Mouse (Mus musculus): ENCODE measurements around the gene Stx12. TPM values are rescaled to one million over a fixed set of nuclear protein-coding genes. Genes with fewer than 3 reads are reported as not detected.

Stx12 gene
- polyA plus RNA-seq, 1 experiment, result 4.9 TPM

GRCm38 (mm10) chr4:132905843-132906360 is 21.6 kb upstream of the Stx12 start:
- TF ChIP-seq GATA1 (IDR thresholded peaks at IDR 0.05; ENCODE audit: borderline replicate concordance, low read length), result no peak
- no peak for TF ChIP-seq FLI1 (IDR thresholded peaks at IDR 0.05; ENCODE audit: low read length)
- Histone ChIP-seq H3K36me3 (replicated peaks; ENCODE audit: low read length) (peaks cover 88% of the 10 kb centered on the region), H3K4me3 (replicated peaks) (no peak overlapping the region), H3K4me1 (peaks cover 17% of the 10 kb centered on the region), H3K9me3 (no peaks in the 10 kb centered on the region), H3K27me3 (replicated peaks) (no peaks in the 10 kb centered on the region)

GRCm38 (mm10) chr4:132904765-132905309 is 20.5 kb upstream of the Stx12 start:
- H3K4me3 ChIP-seq (replicated peaks), result no peak overlapping the region
- no peaks in the 10 kb centered on the region for H3K27me3 ChIP-seq (replicated peaks)
- TF ChIP-seq GATA1 (IDR thresholded peaks at IDR 0.05; ENCODE audit: borderline replicate concordance, low read length), result no peak
- no peak for TF ChIP-seq FLI1 (IDR thresholded peaks at IDR 0.05; ENCODE audit: low read length)
- H3K36me3 ChIP-seq (replicated peaks; ENCODE audit: low read length), result peaks cover 83% of the 10 kb centered on the region
- peaks cover 17% of the 10 kb centered on the region for H3K4me1 ChIP-seq
- no peaks in the 10 kb centered on the region for H3K9me3 ChIP-seq

- H3K9me3 ChIP-seq, result no peaks in the 10 kb centered on the region
- peaks cover 77% of the 10 kb centered on the region for H3K36me3 ChIP-seq (replicated peaks; ENCODE audit: low read length)
- H3K4me1 ChIP-seq, result peaks cover 17% of the 10 kb centered on the region
- H3K4me3 ChIP-seq (replicated peaks), result no peak overlapping the region
- no peaks in the 10 kb centered on the region for H3K27me3 ChIP-seq (replicated peaks)
- TF ChIP-seq FLI1 (IDR thresholded peaks at IDR 0.05; ENCODE audit: low read length) (no peak), GATA1 (IDR thresholded peaks at IDR 0.05; ENCODE audit: borderline replicate concordance, low read length) (no peak)
Observed at GRCm38 (mm10) chr4:132904071-132904470, 19.8 kb upstream of the Stx12 start.

- Histone ChIP-seq H3K9me3 (no peaks in the 10 kb centered on the region), H3K4me3 (replicated peaks) (no peak overlapping the region), H3K36me3 (replicated peaks; ENCODE audit: low read length) (peaks cover 28% of the 10 kb centered on the region), H3K4me1 (peaks cover 30% of the 10 kb centered on the region), H3K27me3 (replicated peaks) (peaks cover 4% of the 10 kb centered on the region)
- TF ChIP-seq FLI1 (IDR thresholded peaks at IDR 0.05; ENCODE audit: low read length) (no peak), GATA1 (IDR thresholded peaks at IDR 0.05; ENCODE audit: borderline replicate concordance, low read length) (no peak)
Observed at GRCm38 (mm10) chr4:132898197-132898596, 13.9 kb upstream of the Stx12 start.

- H3K27me3 ChIP-seq (replicated peaks), result peaks cover 4% of the 10 kb centered on the region
- H3K36me3 ChIP-seq (replicated peaks; ENCODE audit: low read length), result no peaks in the 10 kb centered on the region
- no peak overlapping the region for H3K4me3 ChIP-seq (replicated peaks)
- H3K9me3 ChIP-seq, result no peaks in the 10 kb centered on the region
- no peak for TF ChIP-seq GATA1 (IDR thresholded peaks at IDR 0.05; ENCODE audit: borderline replicate concordance, low read length)
- no peak for TF ChIP-seq FLI1 (IDR thresholded peaks at IDR 0.05; ENCODE audit: low read length)
- H3K4me1 ChIP-seq, result peaks cover 33% of the 10 kb centered on the region
Observed at GRCm38 (mm10) chr4:132894402-132894801, 10.1 kb upstream of the Stx12 start.

GRCm38 (mm10) chr4:132884844-132885374 is 600 bp upstream of the Stx12 start:
- TF ChIP-seq FLI1 (IDR thresholded peaks at IDR 0.05; ENCODE audit: low read length), result no peak
- no peak for TF ChIP-seq GATA1 (IDR thresholded peaks at IDR 0.05; ENCODE audit: borderline replicate concordance, low read length)
- Histone ChIP-seq H3K4me3 (replicated peaks) (peak overlapping the region; percentile 92), H3K36me3 (replicated peaks; ENCODE audit: low read length) (peaks cover 25% of the 10 kb centered on the region), H3K9me3 (no peaks in the 10 kb centered on the region), H3K4me1 (peaks cover 47% of the 10 kb centered on the region), H3K27me3 (replicated peaks) (no peaks in the 10 kb centered on the region)

GRCm38 (mm10) chr4:132883561-132884063 is 697 bp downstream of the Stx12 start:
- H3K4me3 ChIP-seq (replicated peaks), result peak overlapping the region; percentile 92
- TF ChIP-seq GATA1 (IDR thresholded peaks at IDR 0.05; ENCODE audit: borderline replicate concordance, low read length), result no peak
- no peak for TF ChIP-seq FLI1 (IDR thresholded peaks at IDR 0.05; ENCODE audit: low read length)
- peaks cover 53% of the 10 kb centered on the region for H3K4me1 ChIP-seq
- peaks cover 36% of the 10 kb centered on the region for H3K36me3 ChIP-seq (replicated peaks; ENCODE audit: low read length)
- H3K27me3 ChIP-seq (replicated peaks), result no peaks in the 10 kb centered on the region
- H3K9me3 ChIP-seq, result no peaks in the 10 kb centered on the region

GRCm38 (mm10) chr4:132874363-132875097 is 9.8 kb downstream of the Stx12 start:
- Histone ChIP-seq H3K27me3 (replicated peaks) (no peaks in the 10 kb centered on the region), H3K4me1 (peaks cover 82% of the 10 kb centered on the region), H3K4me3 (replicated peaks) (peak overlapping the region; percentile 83), H3K9me3 (no peaks in the 10 kb centered on the region), H3K36me3 (replicated peaks; ENCODE audit: low read length) (peaks cover 69% of the 10 kb centered on the region)
- no peak for TF ChIP-seq FLI1 (IDR thresholded peaks at IDR 0.05; ENCODE audit: low read length)
- no peak for TF ChIP-seq GATA1 (IDR thresholded peaks at IDR 0.05; ENCODE audit: borderline replicate concordance, low read length)

- TF ChIP-seq GATA1 (IDR thresholded peaks at IDR 0.05; ENCODE audit: borderline replicate concordance, low read length) (peak; percentile 21; the same call in 1 of the 3 replicates), FLI1 (IDR thresholded peaks at IDR 0.05; ENCODE audit: low read length) (no peak)
- Histone ChIP-seq H3K9me3 (no peaks in the 10 kb centered on the region), H3K36me3 (replicated peaks; ENCODE audit: low read length) (peaks cover 70% of the 10 kb centered on the region), H3K27me3 (replicated peaks) (no peaks in the 10 kb centered on the region), H3K4me3 (replicated peaks) (peak overlapping the region; percentile 83), H3K4me1 (peaks cover 79% of the 10 kb centered on the region)
Observed at GRCm38 (mm10) chr4:132873481-132874362, 10.6 kb downstream of the Stx12 start.
